Mouse (Mus musculus): ENCODE data around the gene Grm4. TPM values are rescaled to one million over a fixed set of nuclear protein-coding genes. Genes with fewer than 3 reads are reported as not detected.
A peak's percentile ranks its signal among the peaks of the same experiment; 100 is the strongest.

Grm4 gene
- total and polyA plus RNA-seq, 3 experiments, result 0.13 to 0.47 (median 0.16) TPM

- 49% methylated on average over 7 of the region's 7 CpGs for WGBS
- intact Hi-C loops (cut with DNase I), result loop anchor here (5.0 kb wide), 1 partner anchor 216 kb away; no protein-coding TSS in a partner anchor
These were observed 25.4 kb upstream of the Grm4 start for GRCm38 (mm10) chr17:27546574-27547085.

GRCm38 (mm10) chr17:27545991-27546390, 24.8 kb upstream of the Grm4 start:
- DNase-seq, result no peak
- no peaks in the 10 kb centered on the region for H3K36me3 ChIP-seq (ENCODE audit: control insufficient read depth, insufficient read depth, low read length)
- intact Hi-C loops (cut with DNase I), result loop anchor here (5.0 kb wide), 1 partner anchor 216 kb away; no protein-coding TSS in a partner anchor
- no peaks in the 10 kb centered on the region for H3K27me3 ChIP-seq (ENCODE audit: control insufficient read depth, insufficient read depth, low read length)
- WGBS, result 53% methylated on average over 12 of the region's 12 CpGs
- H3K9ac ChIP-seq (ENCODE audit: low read depth, low read length), result no peak overlapping the region
- no peak overlapping the region for H3K4me3 ChIP-seq
- H3K79me2 ChIP-seq (replicated peaks; ENCODE audit: control insufficient read depth, insufficient read depth, low read length), result no peaks in the 10 kb centered on the region
- no peak for TF ChIP-seq CTCF (IDR thresholded peaks at IDR 0.05)
- no peak for TF ChIP-seq POLR2A (IDR thresholded peaks at IDR 0.05; ENCODE audit: insufficient read depth, low read depth, low read length)
- TF ChIP-seq EP300 (IDR thresholded peaks at IDR 0.05; ENCODE audit: insufficient read depth, low read depth, low read length), result no peak
- H3K4me1 ChIP-seq (ENCODE audit: control insufficient read depth, insufficient read depth, low read length), result no peaks in the 10 kb centered on the region
- no peak overlapping the region for H3K27ac ChIP-seq

More at GRCm38 (mm10) chr17:27546574-27547085, 25.4 kb upstream of the Grm4 start:
- TF ChIP-seq EP300 (IDR thresholded peaks at IDR 0.05; ENCODE audit: insufficient read depth, low read depth, low read length) (no peak), POLR2A (IDR thresholded peaks at IDR 0.05; ENCODE audit: insufficient read depth, low read depth, low read length) (no peak), CTCF (IDR thresholded peaks at IDR 0.05) (no peak)
- Histone ChIP-seq H3K4me1 (ENCODE audit: control insufficient read depth, insufficient read depth, low read length) (no peaks in the 10 kb centered on the region), H3K27ac (no peak overlapping the region), H3K9ac (ENCODE audit: low read depth, low read length) (no peak overlapping the region), H3K79me2 (replicated peaks; ENCODE audit: control insufficient read depth, insufficient read depth, low read length) (no peaks in the 10 kb centered on the region), H3K27me3 (ENCODE audit: control insufficient read depth, insufficient read depth, low read length) (no peaks in the 10 kb centered on the region), H3K36me3 (ENCODE audit: control insufficient read depth, insufficient read depth, low read length) (no peaks in the 10 kb centered on the region), H3K4me3 (no peak overlapping the region)
- no peak for DNase-seq

- H3K4me3 ChIP-seq, result no peak overlapping the region
- intact Hi-C loops (cut with DNase I), result no loop called here
- no peak overlapping the region for H3K27ac ChIP-seq
- WGBS, result 63% methylated on average over 11 of the region's 11 CpGs
- no peak overlapping the region for H3K9ac ChIP-seq (ENCODE audit: low read depth, low read length)
- no peaks in the 10 kb centered on the region for H3K36me3 ChIP-seq (ENCODE audit: control insufficient read depth, insufficient read depth, low read length)
- no peak for DNase-seq
- TF ChIP-seq POLR2A (IDR thresholded peaks at IDR 0.05; ENCODE audit: insufficient read depth, low read depth, low read length) (no peak), CTCF (IDR thresholded peaks at IDR 0.05) (no peak), EP300 (IDR thresholded peaks at IDR 0.05; ENCODE audit: insufficient read depth, low read depth, low read length) (no peak)
- no peaks in the 10 kb centered on the region for H3K79me2 ChIP-seq (replicated peaks; ENCODE audit: control insufficient read depth, insufficient read depth, low read length)
- no peaks in the 10 kb centered on the region for H3K4me1 ChIP-seq (ENCODE audit: control insufficient read depth, insufficient read depth, low read length)
- H3K27me3 ChIP-seq (ENCODE audit: control insufficient read depth, insufficient read depth, low read length), result no peaks in the 10 kb centered on the region
These were observed 23.3 kb upstream of the Grm4 start for GRCm38 (mm10) chr17:27544551-27544950.

GRCm38 (mm10) chr17:27541984-27542383, 20.8 kb upstream of the Grm4 start:
- Histone ChIP-seq H3K27ac (no peak overlapping the region), H3K79me2 (replicated peaks; ENCODE audit: control insufficient read depth, insufficient read depth, low read length) (no peaks in the 10 kb centered on the region), H3K27me3 (ENCODE audit: control insufficient read depth, insufficient read depth, low read length) (no peaks in the 10 kb centered on the region), H3K4me3 (no peak overlapping the region), H3K36me3 (ENCODE audit: control insufficient read depth, insufficient read depth, low read length) (no peaks in the 10 kb centered on the region), H3K4me1 (ENCODE audit: control insufficient read depth, insufficient read depth, low read length) (no peaks in the 10 kb centered on the region), H3K9ac (ENCODE audit: low read depth, low read length) (no peak overlapping the region)
- intact Hi-C loops (cut with DNase I), result no loop called here
- DNase-seq, result no peak
- TF ChIP-seq POLR2A (IDR thresholded peaks at IDR 0.05; ENCODE audit: insufficient read depth, low read depth, low read length), result no peak
- no peak for TF ChIP-seq EP300 (IDR thresholded peaks at IDR 0.05; ENCODE audit: insufficient read depth, low read depth, low read length)
- no peak for TF ChIP-seq CTCF (IDR thresholded peaks at IDR 0.05)
- WGBS, result 92% methylated on average over 3 of the region's 3 CpGs

- no peaks in the 10 kb centered on the region for H3K36me3 ChIP-seq (ENCODE audit: control insufficient read depth, insufficient read depth, low read length)
- intact Hi-C loops (cut with DNase I), result no loop called here
- no peak for DNase-seq
- no peaks in the 10 kb centered on the region for H3K27me3 ChIP-seq (ENCODE audit: control insufficient read depth, insufficient read depth, low read length)
- no peak overlapping the region for H3K27ac ChIP-seq
- H3K79me2 ChIP-seq (replicated peaks; ENCODE audit: control insufficient read depth, insufficient read depth, low read length), result no peaks in the 10 kb centered on the region
- no peak overlapping the region for H3K9ac ChIP-seq (ENCODE audit: low read depth, low read length)
- TF ChIP-seq POLR2A (IDR thresholded peaks at IDR 0.05; ENCODE audit: insufficient read depth, low read depth, low read length), result no peak
- TF ChIP-seq EP300 (IDR thresholded peaks at IDR 0.05; ENCODE audit: insufficient read depth, low read depth, low read length), result no peak
- TF ChIP-seq CTCF (IDR thresholded peaks at IDR 0.05), result no peak
- H3K4me3 ChIP-seq, result no peak overlapping the region
- no peaks in the 10 kb centered on the region for H3K4me1 ChIP-seq (ENCODE audit: control insufficient read depth, insufficient read depth, low read length)
- 65% methylated on average over 2 of the region's 2 CpGs for WGBS
These were observed 20.1 kb upstream of the Grm4 start for GRCm38 (mm10) chr17:27541261-27541660.

- DNase-seq, result peak; percentile 82 to 93
- H3K4me1 ChIP-seq (ENCODE audit: control insufficient read depth, insufficient read depth, low read length), result no peaks in the 10 kb centered on the region
- no peak overlapping the region for H3K9ac ChIP-seq (ENCODE audit: low read depth, low read length)
- TF ChIP-seq EP300 (IDR thresholded peaks at IDR 0.05; ENCODE audit: insufficient read depth, low read depth, low read length), result peak; percentile 93
- TF ChIP-seq POLR2A (IDR thresholded peaks at IDR 0.05; ENCODE audit: insufficient read depth, low read depth, low read length), result no peak
- H3K79me2 ChIP-seq (replicated peaks; ENCODE audit: control insufficient read depth, insufficient read depth, low read length), result no peaks in the 10 kb centered on the region
- intact Hi-C loops (cut with DNase I), result loop anchor here (2.0 kb wide), 2 partner anchors 30 to 94 kb away; partner anchors contain the start of gene AI413582
- WGBS, result 3% methylated on average over 10 of the region's 10 CpGs
- H3K27me3 ChIP-seq (ENCODE audit: control insufficient read depth, insufficient read depth, low read length), result no peaks in the 10 kb centered on the region
- no peaks in the 10 kb centered on the region for H3K36me3 ChIP-seq (ENCODE audit: control insufficient read depth, insufficient read depth, low read length)
- H3K27ac ChIP-seq, result no peak overlapping the region
- H3K4me3 ChIP-seq, result no peak overlapping the region
These were observed 13.5 kb upstream of the Grm4 start for GRCm38 (mm10) chr17:27534718-27535117.

Data from heart, adult 2 months (tissue).